Comparison of ENCODE assay signal across 8 mouse cellular contexts in the genomic region with DNA sequence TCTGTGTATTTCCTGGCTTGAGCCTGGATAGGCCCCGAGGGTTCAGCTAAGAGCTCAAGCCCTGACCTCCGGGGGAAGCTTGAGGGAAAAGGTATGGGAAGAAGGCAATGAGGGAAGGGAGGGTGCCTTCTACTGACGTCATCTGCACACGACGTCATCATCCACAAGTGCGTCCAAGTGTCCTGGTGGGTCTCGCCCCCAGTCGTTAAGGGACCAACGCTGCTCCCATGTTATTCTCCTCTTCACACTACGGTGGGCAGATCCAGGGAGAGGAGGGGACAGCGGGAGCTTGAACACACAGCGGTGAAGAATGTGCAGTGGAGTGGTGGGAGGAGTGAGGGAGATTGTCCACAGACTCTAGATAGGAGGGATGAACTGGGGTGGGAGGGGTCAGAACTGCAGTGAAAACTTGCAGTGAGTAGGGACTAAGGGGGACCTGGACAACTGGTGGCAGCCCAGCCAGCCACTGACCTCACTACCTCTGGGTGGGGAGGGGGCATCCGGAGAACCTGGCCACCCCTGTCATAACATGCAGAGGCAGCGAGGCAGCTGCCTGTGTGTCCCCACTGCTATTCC. TPM values are rescaled to one million over a fixed set of nuclear protein-coding genes. Genes with fewer than 3 reads are reported as not detected.
DNase-seq lines count a peak whose midpoint lies in the region; ATAC-seq lines count a peak whose summit lies in the region.

No protein-coding gene starts in this region.

- ATAC-seq in heart, embryonic 14.5 days (ENCODE audit: insufficient number of reproducible peaks, insufficient read depth, low FRiP score, low read depth), result peak; percentile 8; the same call in 1 of the 2 replicates
- ATAC-seq in midbrain, embryonic 14.5 days (ENCODE audit: low FRiP score, low TSS enrichment), result no peak

- H3K4me3 ChIP-seq in heart, embryonic 14.5 days (ENCODE audit: control insufficient read depth in 1 of 2, insufficient read depth in 1 of 2, low read depth in 1 of 2, low read length in 2 of 2), result peak overlapping the region; percentile 43 to 54
- peak overlapping the region; percentile 53 for H3K4me3 ChIP-seq in limb, embryonic 10.5 days
- 0 out of 2 replicates have a peak overlapping the region, but pooled peaks have one; percentile 7 for H3K4me3 ChIP-seq in midbrain, embryonic 14.5 days (replicated peaks; ENCODE audit: low read depth, low read length)

- peak overlapping the region; percentile 90 for H3K4me2 ChIP-seq in heart, embryonic 14.5 days (ENCODE audit: low read length)
- H3K4me2 ChIP-seq in midbrain, embryonic 14.5 days (ENCODE audit: low read length), result peak overlapping the region; percentile 12

- no peaks in the 10 kb centered on the region for H3K27me3 ChIP-seq in heart, embryonic 14.5 days (ENCODE audit: control insufficient read depth, insufficient read depth, low read length)
- peaks cover 22% of the 10 kb centered on the region for H3K27me3 ChIP-seq in limb, embryonic 10.5 days (ENCODE audit: low read depth, poor library complexity, severe bottlenecking)
- peaks cover 47% of the 10 kb centered on the region for H3K27me3 ChIP-seq in midbrain, embryonic 14.5 days (ENCODE audit: control insufficient read depth, insufficient read depth, low read length)

- peak overlapping the region; percentile 74 for H3K9ac ChIP-seq in heart, embryonic 14.5 days (ENCODE audit: low read length)
- peak overlapping the region; percentile 20; the same call in 1 of the 2 replicates for H3K9ac ChIP-seq in midbrain, embryonic 14.5 days (replicated peaks; ENCODE audit: low read length)

- H3K4me1 ChIP-seq in heart, embryonic 14.5 days (ENCODE audit: control insufficient read depth in 2 of 2, insufficient read depth in 2 of 2, low read length in 2 of 2), result peaks cover 64 to 90% of the 10 kb centered on the region in 2 experiments
- peaks cover 92% of the 10 kb centered on the region for H3K4me1 ChIP-seq in limb, embryonic 10.5 days
- peaks cover 25% of the 10 kb centered on the region for H3K4me1 ChIP-seq in midbrain, embryonic 14.5 days (ENCODE audit: control insufficient read depth, insufficient read depth, low read length)

- 8% methylated on average over 14 of the region's 14 CpGs for WGBS in heart, embryonic 14.5 days
- whole genome bisulfite sequencing in limb, embryonic 10.5 days, result 4% methylated on average over 14 of the region's 14 CpGs
- 7% methylated on average over 14 of the region's 14 CpGs for WGBS in midbrain, embryonic 14.5 days

- peaks cover 31% of the 10 kb centered on the region for H3K36me3 ChIP-seq in heart, embryonic 14.5 days (ENCODE audit: control insufficient read depth, insufficient read depth, low read length)
- peaks cover 15% of the 10 kb centered on the region for H3K36me3 ChIP-seq in limb, embryonic 10.5 days
- H3K36me3 ChIP-seq in midbrain, embryonic 14.5 days (ENCODE audit: control insufficient read depth, insufficient read depth, low read length), result no peaks in the 10 kb centered on the region; the same call in 1 of the 2 replicates

- peak; percentile 77 for DNase-seq in Muller cell, postnatal 12 days (ENCODE audit: inconsistent ontology term)
- DNase-seq in embryo, embryonic 11 days, result peak; percentile 59
- peak; percentile 59 for DNase-seq in limb, embryonic 10.5 days (ENCODE audit: low spot score)
- no peak for DNase-seq in midbrain, embryonic 14.5 days
- DNase-seq in ovary, postnatal 10 days (ENCODE audit: low spot score), result no peak
- no peak for DNase-seq in right cerebral cortex, adult 18-20 months
- no peak for DNase-seq in layer of hippocampus, adult 18-20 months (ENCODE audit: low spot score in 2 of 2)

- H3K9me3 ChIP-seq in heart, embryonic 14.5 days (ENCODE audit: control insufficient read depth, low read length), result no peaks in the 10 kb centered on the region
- no peaks in the 10 kb centered on the region for H3K9me3 ChIP-seq in limb, embryonic 10.5 days (replicated peaks)
- H3K9me3 ChIP-seq in midbrain, embryonic 14.5 days (ENCODE audit: control insufficient read depth, low read length), result no peaks in the 10 kb centered on the region

- peak overlapping the region; percentile 86 to 95 for H3K27ac ChIP-seq in heart, embryonic 14.5 days (replicated peaks in 1 of 2; ENCODE audit: control insufficient read depth in 1 of 2, insufficient read depth in 1 of 2, low read depth in 2 of 2, low read length in 2 of 2)
- peak overlapping the region; percentile 93 for H3K27ac ChIP-seq in limb, embryonic 10.5 days
- H3K27ac ChIP-seq in midbrain, embryonic 14.5 days (replicated peaks; ENCODE audit: low read depth, low read length), result peak overlapping the region; percentile 49; the same call in 1 of the 2 replicates

RNA-seq across cellular contexts. Expression of a gene that starts 3.2 kb away (rescaled TPM):
- polyA plus RNA-seq in heart, embryonic 14.5 days (2014; fragmentation: Nextera tagmentation; extraction: Ambion mirVana), result 27.2 and 30.1 TPM in 2 replicates
- 13.0 and 18.6 TPM in 2 replicates for polyA plus RNA-seq in limb, embryonic 10.5 days (2016; fragmentation: Nextera tagmentation; extraction: Ambion mirVana)
- 3.6 and 8.9 TPM in 2 replicates for polyA plus RNA-seq in midbrain, embryonic 14.5 days (2014; fragmentation: Nextera tagmentation; extraction: Ambion mirVana)
- 10 to 100 TPM; 13.8 to 18.2 TPM for total RNA-seq in layer of hippocampus, adult 18-20 months (2021)

RNA-seq across cellular contexts. Expression of a gene that starts 29.9 kb away (rescaled TPM):
- polyA plus RNA-seq in heart, embryonic 14.5 days (2014; fragmentation: Nextera tagmentation; extraction: Ambion mirVana), result 70.8 and 78.0 TPM in 2 replicates
- 133 and 140 TPM in 2 replicates for polyA plus RNA-seq in limb, embryonic 10.5 days (2016; fragmentation: Nextera tagmentation; extraction: Ambion mirVana)
- polyA plus RNA-seq in midbrain, embryonic 14.5 days (2014; fragmentation: Nextera tagmentation; extraction: Ambion mirVana), result 76.7 and 98.8 TPM in 2 replicates
- total RNA-seq in layer of hippocampus, adult 18-20 months (2021), result 100 to 1,000 TPM; 197 to 203 TPM

RNA-seq across cellular contexts. Expression of a gene that starts 32.6 kb away (rescaled TPM):
- polyA plus RNA-seq in heart, embryonic 14.5 days (2014; fragmentation: Nextera tagmentation; extraction: Ambion mirVana), result 12.0 and 12.4 TPM in 2 replicates
- 12.6 and 14.6 TPM in 2 replicates for polyA plus RNA-seq in limb, embryonic 10.5 days (2016; fragmentation: Nextera tagmentation; extraction: Ambion mirVana)
- 40.2 and 52.5 TPM in 2 replicates for polyA plus RNA-seq in midbrain, embryonic 14.5 days (2014; fragmentation: Nextera tagmentation; extraction: Ambion mirVana)
- 100 to 1,000 TPM; 156 to 165 TPM for total RNA-seq in layer of hippocampus, adult 18-20 months (2021)

RNA-seq across cellular contexts. Expression of a gene that starts 40.7 kb away (rescaled TPM):
- polyA plus RNA-seq in heart, embryonic 14.5 days (2014; fragmentation: Nextera tagmentation; extraction: Ambion mirVana), result 6.5 and 7.7 TPM in 2 replicates
- 0.23 and 0.46 TPM in 2 replicates for polyA plus RNA-seq in limb, embryonic 10.5 days (2016; fragmentation: Nextera tagmentation; extraction: Ambion mirVana)
- 1.3 and 1.6 TPM in 2 replicates for polyA plus RNA-seq in midbrain, embryonic 14.5 days (2014; fragmentation: Nextera tagmentation; extraction: Ambion mirVana)
- total RNA-seq in layer of hippocampus, adult 18-20 months (2021), result 10 to 100 TPM; 11.7 to 12.9 TPM

RNA-seq across cellular contexts. Expression of a gene that starts 46.9 kb away (rescaled TPM):
- 0.20 and 0.32 TPM in 2 replicates for polyA plus RNA-seq in heart, embryonic 14.5 days (2014; fragmentation: Nextera tagmentation; extraction: Ambion mirVana)
- 0.06 and 0.24 TPM in 2 replicates for polyA plus RNA-seq in limb, embryonic 10.5 days (2016; fragmentation: Nextera tagmentation; extraction: Ambion mirVana)
- not detected in 2 replicates for polyA plus RNA-seq in midbrain, embryonic 14.5 days (2014; fragmentation: Nextera tagmentation; extraction: Ambion mirVana)
- under 1 TPM in 1 of 2 experiments, not detected in 1; 0.15 TPM for total RNA-seq in layer of hippocampus, adult 18-20 months (2021)

Comparison
In these comparisons a context has a peak if more than half of its experiments do, and no peak if none do; other contexts are left out.
1. DNase-seq: peak in Muller cell, postnatal 12 days (single experiment), embryo, embryonic 11 days (single experiment) and limb, embryonic 10.5 days (single experiment); none in midbrain, embryonic 14.5 days (single experiment), ovary, postnatal 10 days (single experiment), right cerebral cortex, adult 18-20 months (single experiment) and layer of hippocampus, adult 18-20 months (0 of 2).
2. Peak in every context shown above with its lines, with median percentiles within 50 percentile points of each other: H3K27ac ChIP-seq and H3K4me3 ChIP-seq.